Mouse (Mus musculus) limb, embryonic 14.5 days (tissue): ENCODE measurements around the gene Prss53. TPM values are rescaled to one million over a fixed set of nuclear protein-coding genes. Genes with fewer than 3 reads are reported as not detected.

Experiments used
- ATAC-seq: fragments of 200-750 bp; cut with Nextera tagmentation; 2 replicates; pipeline ENCODE4 v1.8.0; 2017; ENCODE audit warnings: low read depth, moderate number of reproducible peaks, moderate TSS enrichment; ENCODE audit not compliant: low FRiP score
- DNase-seq: peaks from one replicate; pipeline ENCODE4 v3.0.0-alpha.2; 2015; ENCODE audit warnings: low spot score
- H3K27ac ChIP-seq: fragments of 300-500 bp; sonication (generic); replicated peaks from 2 replicates; pipeline ENCODE4 v1.5.1; 2014; ENCODE audit warnings: low read depth, mild to moderate bottlenecking, low read length, moderate library complexity, mixed read lengths
- H3K27me3 ChIP-seq: fragments of 300-500 bp; sonication (generic); 2 replicates; pipeline ENCODE4 v1.6.1; 2014; ENCODE audit warnings: low read length, mixed read lengths; ENCODE audit not compliant: control insufficient read depth, insufficient read depth
- H3K36me3 ChIP-seq: fragments of 300-500 bp; sonication (generic); 2 replicates; pipeline ENCODE4 v1.6.1; 2014; ENCODE audit warnings: mild to moderate bottlenecking, low read length, moderate library complexity, mixed read lengths; ENCODE audit not compliant: control insufficient read depth, insufficient read depth
- H3K4me1 ChIP-seq: fragments of 300-500 bp; sonication (generic); 2 replicates; pipeline ENCODE4 v1.6.1; 2014; ENCODE audit warnings: antibody characterized with exemption, low read length, mixed read lengths; ENCODE audit not compliant: control insufficient read depth, insufficient read depth
- H3K4me2 ChIP-seq: fragments of 300-500 bp; sonication (generic); replicated peaks from 2 replicates; pipeline ENCODE4 v1.6.1; 2014; ENCODE audit warnings: low read depth, mild to moderate bottlenecking, low read length, moderate library complexity; ENCODE audit not compliant: severe bottlenecking
- H3K4me3 ChIP-seq: fragments of 300-500 bp; sonication (generic); replicated peaks from 2 replicates; pipeline ENCODE4 v1.5.1; 2014; ENCODE audit warnings: low read length
- H3K9ac ChIP-seq: fragments of 300-500 bp; sonication (generic); 2 replicates; pipeline ENCODE4 v1.6.1; 2014; ENCODE audit warnings: mild to moderate bottlenecking, low read depth, low read length, moderate library complexity; ENCODE audit not compliant: severe bottlenecking
- H3K9me3 ChIP-seq: fragments of 300-500 bp; sonication (generic); 2 replicates; pipeline ENCODE4 v1.6.1; 2016; ENCODE audit warnings: low read length; ENCODE audit not compliant: control insufficient read depth
- POLR2A ChIP-seq: fragments of 200-500 bp; IDR thresholded peaks from 2 replicates; pipeline ENCODE4 v1.8.0; 2012; ENCODE audit warnings: inconsistent platforms, mild to moderate bottlenecking, moderate library complexity, borderline replicate concordance; ENCODE audit not compliant: insufficient read depth, insufficient read length; ENCODE audit errors: extremely low read depth
- WGBS: fragments of 180-500 bp; shearing (Covaris S2); extraction: QIAGEN DNeasy Blood & Tissue Kit; methylation state at CpG from one replicate; pipeline ENCODE4 v1.1.7; 2014; 5-methylcytosine and 5-hydroxymethylcytosine counted together
- polyA plus RNA-seq, 2 experiments: library from polyadenylated mRNA; depleted of rRNA in 1 of 2; stranded (reverse) in 1 of 2; unstranded in 1 of 2; fragments of >200 nt; fragmentation: Nextera tagmentation in 1 of 2; extraction: Ambion mirVana in 1 of 2; gene quantifications; 2 replicates each; pipeline versions ENCODE4 v1.2.1 to v1.2.3; 2012 to 2014

The Prss53 gene
- polyA plus RNA-seq, 2 experiments = 1.3 to 6.9 TPM

DNA sequence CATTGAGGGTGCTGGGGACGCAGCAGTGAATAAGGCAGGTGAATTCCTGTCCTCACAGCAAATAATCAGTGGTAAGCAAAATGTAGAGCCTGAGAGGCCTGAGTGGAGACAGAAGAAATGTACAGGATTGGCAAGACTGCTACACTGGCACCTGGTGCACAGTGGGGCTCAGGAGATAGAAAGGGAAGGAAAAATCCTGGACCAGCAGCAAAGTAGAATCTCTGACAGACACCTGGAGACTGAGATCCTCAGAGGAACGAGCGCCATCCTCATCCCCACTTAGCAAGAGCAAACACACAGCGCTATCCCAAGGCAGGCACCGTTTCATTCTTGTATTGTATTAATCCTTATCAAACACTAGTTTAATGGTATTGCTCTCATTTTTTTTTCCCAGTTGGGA is 53.3 kb downstream of the Prss53 start:
- WGBS = 90% methylated on average over 5 of the region's 5 CpGs
- H3K9ac ChIP-seq = no peak overlapping the region
- H3K4me3 ChIP-seq = no peak overlapping the region
- no peak for TF ChIP-seq POLR2A
- ATAC-seq = no peak
- no peak for DNase-seq
- no peaks in the 10 kb centered on the region for H3K36me3 ChIP-seq
- no peaks in the 10 kb centered on the region for H3K27me3 ChIP-seq
- no peak overlapping the region for H3K27ac ChIP-seq
- H3K4me1 ChIP-seq = 0 out of 2 replicates have a peak, but pooled peaks cover 8% of the 10 kb centered on the region
- H3K9me3 ChIP-seq = no peaks in the 10 kb centered on the region
- H3K4me2 ChIP-seq = no peak overlapping the region

Other genes starting within 250 kb of the Prss53 start
- gene Bcl7c, start 182.0 kb downstream of the Prss53 start, polyA plus RNA-seq (2012; rRNA removed) = 74.7 and 90.0 TPM in 2 replicates
- gene Bcl7c, start 182.0 kb downstream of the Prss53 start, polyA plus RNA-seq (2014; fragmentation: Nextera tagmentation; extraction: Ambion mirVana) = 95.4 and 102 TPM in 2 replicates
- 53.6 and 82.9 TPM in 2 replicates for gene Ctf1, start 178.2 kb downstream of the Prss53 start, polyA plus RNA-seq (2012; rRNA removed)
- 34.9 and 41.6 TPM in 2 replicates for gene Ctf1, start 178.2 kb downstream of the Prss53 start, polyA plus RNA-seq (2014; fragmentation: Nextera tagmentation; extraction: Ambion mirVana)
- gene Ctf2, start 158.8 kb downstream of the Prss53 start, polyA plus RNA-seq (2012; rRNA removed) = 0.03 TPM in 1 of 2 replicates, not detected in the other
- gene Ctf2, start 158.8 kb downstream of the Prss53 start, polyA plus RNA-seq (2014; fragmentation: Nextera tagmentation; extraction: Ambion mirVana) = 0.22 and 0.34 TPM in 2 replicates
- gene Fbxl19, start 146.4 kb downstream of the Prss53 start, polyA plus RNA-seq (2012; rRNA removed) = 64.5 and 81.3 TPM in 2 replicates
- 4.4 and 6.8 TPM in 2 replicates for gene Fbxl19, start 146.4 kb downstream of the Prss53 start, polyA plus RNA-seq (2014; fragmentation: Nextera tagmentation; extraction: Ambion mirVana)
- gene Orai3, start 121.2 kb downstream of the Prss53 start, polyA plus RNA-seq (2012; rRNA removed) = 22.8 and 29.6 TPM in 2 replicates
- 10.5 and 11.6 TPM in 2 replicates for gene Orai3, start 121.2 kb downstream of the Prss53 start, polyA plus RNA-seq (2014; fragmentation: Nextera tagmentation; extraction: Ambion mirVana)
- gene Setd1a, start 114.3 kb downstream of the Prss53 start, polyA plus RNA-seq (2012; rRNA removed) = 29.7 and 31.8 TPM in 2 replicates
- 27.3 and 32.0 TPM in 2 replicates for gene Setd1a, start 114.3 kb downstream of the Prss53 start, polyA plus RNA-seq (2014; fragmentation: Nextera tagmentation; extraction: Ambion mirVana)
- 0.44 and 0.61 TPM in 2 replicates for gene Gm49388, start 105.4 kb downstream of the Prss53 start, polyA plus RNA-seq (2012; rRNA removed)
- not detected in 2 replicates for gene Gm49388, start 105.4 kb downstream of the Prss53 start, polyA plus RNA-seq (2014; fragmentation: Nextera tagmentation; extraction: Ambion mirVana)
- gene Hsd3b7, start 90.4 kb downstream of the Prss53 start, polyA plus RNA-seq (2012; rRNA removed) = 28.0 and 28.7 TPM in 2 replicates
- gene Hsd3b7, start 90.4 kb downstream of the Prss53 start, polyA plus RNA-seq (2014; fragmentation: Nextera tagmentation; extraction: Ambion mirVana) = 14.3 and 16.5 TPM in 2 replicates
- gene Stx4a, start 66.7 kb downstream of the Prss53 start, polyA plus RNA-seq (2012; rRNA removed) = 116 and 147 TPM in 2 replicates
- gene Stx4a, start 66.7 kb downstream of the Prss53 start, polyA plus RNA-seq (2014; fragmentation: Nextera tagmentation; extraction: Ambion mirVana) = 38.8 and 41.0 TPM in 2 replicates
- 43.9 and 52.1 TPM in 2 replicates for gene Stx1b, start 66.4 kb downstream of the Prss53 start, polyA plus RNA-seq (2012; rRNA removed)
- gene Stx1b, start 66.4 kb downstream of the Prss53 start, polyA plus RNA-seq (2014; fragmentation: Nextera tagmentation; extraction: Ambion mirVana) = 4.0 and 6.3 TPM in 2 replicates
- gene Zfp646, start 14.7 kb downstream of the Prss53 start, polyA plus RNA-seq (2012; rRNA removed) = 19.1 and 20.1 TPM in 2 replicates
- gene Zfp646, start 14.7 kb downstream of the Prss53 start, polyA plus RNA-seq (2014; fragmentation: Nextera tagmentation; extraction: Ambion mirVana) = 12.4 and 15.3 TPM in 2 replicates
- 11.0 and 14.9 TPM in 2 replicates for gene Zfp668, start 14.1 kb downstream of the Prss53 start, polyA plus RNA-seq (2012; rRNA removed)
- 10.9 and 14.8 TPM in 2 replicates for gene Zfp668, start 14.1 kb downstream of the Prss53 start, polyA plus RNA-seq (2014; fragmentation: Nextera tagmentation; extraction: Ambion mirVana)
- not detected in 2 replicates for gene Gm21974, start 4.5 kb upstream of the Prss53 start, polyA plus RNA-seq (2012; rRNA removed)
- gene Gm21974, start 4.5 kb upstream of the Prss53 start, polyA plus RNA-seq (2014; fragmentation: Nextera tagmentation; extraction: Ambion mirVana) = not detected in 2 replicates
- 242 and 335 TPM in 2 replicates for gene Vkorc1, start 4.6 kb upstream of the Prss53 start, polyA plus RNA-seq (2012; rRNA removed)
- 244 and 256 TPM in 2 replicates for gene Vkorc1, start 4.6 kb upstream of the Prss53 start, polyA plus RNA-seq (2014; fragmentation: Nextera tagmentation; extraction: Ambion mirVana)
- 67.0 and 94.6 TPM in 2 replicates for gene Bckdk, start 13.1 kb upstream of the Prss53 start, polyA plus RNA-seq (2012; rRNA removed)
- 116 and 122 TPM in 2 replicates for gene Bckdk, start 13.1 kb upstream of the Prss53 start, polyA plus RNA-seq (2014; fragmentation: Nextera tagmentation; extraction: Ambion mirVana)
- gene Kat8, start 21.5 kb upstream of the Prss53 start, polyA plus RNA-seq (2012; rRNA removed) = 35.2 and 43.4 TPM in 2 replicates
- gene Kat8, start 21.5 kb upstream of the Prss53 start, polyA plus RNA-seq (2014; fragmentation: Nextera tagmentation; extraction: Ambion mirVana) = 39.1 and 45.4 TPM in 2 replicates
- 6.3 and 7.0 TPM in 2 replicates for gene Prss8, start 39.1 kb upstream of the Prss53 start, polyA plus RNA-seq (2012; rRNA removed)
- gene Prss8, start 39.1 kb upstream of the Prss53 start, polyA plus RNA-seq (2014; fragmentation: Nextera tagmentation; extraction: Ambion mirVana) = 6.2 and 7.0 TPM in 2 replicates
- gene Prss36, start 55.8 kb upstream of the Prss53 start, polyA plus RNA-seq (2012; rRNA removed) = 14.5 and 16.9 TPM in 2 replicates
- gene Prss36, start 55.8 kb upstream of the Prss53 start, polyA plus RNA-seq (2014; fragmentation: Nextera tagmentation; extraction: Ambion mirVana) = 11.7 and 14.1 TPM in 2 replicates
- gene Fus, start 76.5 kb upstream of the Prss53 start, polyA plus RNA-seq (2012; rRNA removed) = 919 and 999 TPM in 2 replicates
- gene Fus, start 76.5 kb upstream of the Prss53 start, polyA plus RNA-seq (2014; fragmentation: Nextera tagmentation; extraction: Ambion mirVana) = 60.9 and 68.7 TPM in 2 replicates
- gene Pycard, start 102.9 kb upstream of the Prss53 start, polyA plus RNA-seq (2012; rRNA removed) = 53.1 and 59.3 TPM in 2 replicates
- 98.3 and 132 TPM in 2 replicates for gene Pycard, start 102.9 kb upstream of the Prss53 start, polyA plus RNA-seq (2014; fragmentation: Nextera tagmentation; extraction: Ambion mirVana)
- gene Trim72, start 113.0 kb upstream of the Prss53 start, polyA plus RNA-seq (2012; rRNA removed) = 22.8 and 26.6 TPM in 2 replicates
- 1.7 and 2.2 TPM in 2 replicates for gene Trim72, start 113.0 kb upstream of the Prss53 start, polyA plus RNA-seq (2014; fragmentation: Nextera tagmentation; extraction: Ambion mirVana)
- gene Itgam, start 171.7 kb upstream of the Prss53 start, polyA plus RNA-seq (2012; rRNA removed) = 2.4 and 2.5 TPM in 2 replicates
- 1.1 and 1.2 TPM in 2 replicates for gene Itgam, start 171.7 kb upstream of the Prss53 start, polyA plus RNA-seq (2014; fragmentation: Nextera tagmentation; extraction: Ambion mirVana)
- gene Gm49368, start 171.7 kb upstream of the Prss53 start, polyA plus RNA-seq (2012; rRNA removed) = 0.01 TPM in 1 of 2 replicates, not detected in the other
- gene Gm49368, start 171.7 kb upstream of the Prss53 start, polyA plus RNA-seq (2014; fragmentation: Nextera tagmentation; extraction: Ambion mirVana) = not detected in 2 replicates
- 0.14 and 0.18 TPM in 2 replicates for gene Itgax, start 238.6 kb upstream of the Prss53 start, polyA plus RNA-seq (2012; rRNA removed)
- 0.06 and 0.17 TPM in 2 replicates for gene Itgax, start 238.6 kb upstream of the Prss53 start, polyA plus RNA-seq (2014; fragmentation: Nextera tagmentation; extraction: Ambion mirVana)